In genomic region chr10:21993515-21994373, GRCm38 (mm10) we compare ENCODE assay signal across 8 mouse cellular contexts.
DNase-seq lines count a peak whose midpoint lies in the region; ATAC-seq lines count a peak whose summit lies in the region.

No protein-coding gene starts in this region.

- peak; percentile 53 for DNase-seq in layer of hippocampus, adult 11-12 months (ENCODE audit: low spot score)
- DNase-seq in layer of hippocampus, postnatal 25 days (ENCODE audit: extremely low spot score in 1 of 2, low spot score in 1 of 2) = no peak
- peak; percentile 28 to 44 for DNase-seq in adrenal gland, postnatal 4 days (ENCODE audit: low spot score in 2 of 2)
- no peak for DNase-seq in forebrain, embryonic 11.5 days (ENCODE audit: low spot score)
- peak; percentile 79 to 82 for DNase-seq in heart, postnatal 14 days
- peak; percentile 81 to 87 for DNase-seq in kidney, postnatal 36 days
- DNase-seq in lung, postnatal 4 days = peak; percentile 82 to 88
- peak; percentile 48 to 57 for DNase-seq in spleen, postnatal 36 days (ENCODE audit: low spot score in 2 of 2)

- no peaks in the 10 kb centered on the region for H3K36me3 ChIP-seq in forebrain, embryonic 11.5 days (ENCODE audit: control insufficient read depth, insufficient read depth, low read length)

- peaks cover 4% of the 10 kb centered on the region; the same call in 1 of the 2 replicates for H3K4me1 ChIP-seq in forebrain, embryonic 11.5 days (replicated peaks; ENCODE audit: control insufficient read depth, insufficient read depth, low read length)

- H3K4me2 ChIP-seq in forebrain, embryonic 11.5 days (ENCODE audit: low read depth, low read length, severe bottlenecking) = peak overlapping the region; percentile 92

- peak; percentile 75 for ATAC-seq in forebrain, embryonic 11.5 days (replicated peaks; ENCODE audit: low FRiP score)

- intact Hi-C loops in heart, postnatal 14 days (cut with DNase I) = loop anchor here (1.0 to 5.0 kb wide), 8 partner anchors 41 to 529 kb away; no protein-coding TSS in a partner anchor

- peak overlapping the region; percentile 41 for H3K27ac ChIP-seq in forebrain, embryonic 11.5 days (ENCODE audit: low read depth, low read length)

- H3K9me3 ChIP-seq in forebrain, embryonic 11.5 days (ENCODE audit: control insufficient read depth, low read length) = no peaks in the 10 kb centered on the region

- under 1% methylated on average over 58 of the region's 60 CpGs for WGBS in forebrain, embryonic 11.5 days

- peak overlapping the region; percentile 61 for H3K4me3 ChIP-seq in forebrain, embryonic 11.5 days (ENCODE audit: low read depth, low read length)

- peak overlapping the region; percentile 72 for H3K9ac ChIP-seq in forebrain, embryonic 11.5 days (ENCODE audit: low read length)

- H3K27me3 ChIP-seq in forebrain, embryonic 11.5 days (ENCODE audit: control insufficient read depth, insufficient read depth, low read length) = peaks cover 11% of the 10 kb centered on the region; the same call in 1 of the 2 replicates

Comparison
In these comparisons a context has a peak if more than half of its experiments do, and no peak if none do; other contexts are left out.
1. DNase-seq: peak in layer of hippocampus, adult 11-12 months (single experiment), adrenal gland, postnatal 4 days (2 of 2), heart, postnatal 14 days (2 of 2), kidney, postnatal 36 days (2 of 2), lung, postnatal 4 days (2 of 2) and spleen, postnatal 36 days (2 of 2); none in layer of hippocampus, postnatal 25 days (0 of 2) and forebrain, embryonic 11.5 days (single experiment).